Mouse (Mus musculus): ENCODE data around the gene Cxcl9.

Gene Cxcl9

GRCm38 (mm10) chr5:92278942-92279537 is 48.8 kb downstream of the Cxcl9 start:
- DNase-seq (ENCODE audit: low spot score in 2 of 2) = no peak

- DNase-seq (ENCODE audit: low spot score in 2 of 2) = peak; percentile 57 to 61
Measured at GRCm38 (mm10) chr5:92277437-92278394, 50.2 kb downstream of the Cxcl9 start, which contains the start of gene Naaa. Gene Naaa (minus strand): TSS chr5:92278170.

Data from frontal cortex, postnatal 25 days (tissue).